Mouse (Mus musculus) kidney, adult 9 months (tissue): ENCODE results near the gene Aldh3a2.
"Not testable (repeated sequence)": the region's sequence is repeated elsewhere in the genome, so short reads cannot be mapped to it uniquely, and the experiment has no call there.

ENCODE experiments used
- DNase-seq: peaks from one replicate; pipeline ENCODE4 v3.0.0; 2022

The Aldh3a2 gene

DNA sequence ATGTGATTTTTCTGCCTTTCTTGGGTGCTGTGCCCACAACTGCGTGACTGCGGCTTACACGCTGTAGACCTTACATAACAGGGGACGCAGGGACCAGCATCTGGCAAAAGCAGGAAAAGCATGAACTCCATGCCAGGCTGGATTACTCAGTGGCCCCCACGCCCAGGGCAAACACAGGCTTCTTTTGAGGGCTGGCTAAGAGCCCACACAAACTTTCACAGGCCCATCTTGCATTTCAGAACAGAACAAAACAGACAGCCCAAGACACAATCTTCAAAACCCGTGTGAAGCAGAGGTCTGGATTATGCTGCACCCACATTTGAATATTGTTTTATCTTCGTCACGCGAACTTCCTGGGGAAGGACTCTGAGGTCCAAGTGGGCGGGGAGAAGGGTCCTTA lies 58.9 kb downstream of the Aldh3a2 start:
- no peak for DNase-seq

DNA sequence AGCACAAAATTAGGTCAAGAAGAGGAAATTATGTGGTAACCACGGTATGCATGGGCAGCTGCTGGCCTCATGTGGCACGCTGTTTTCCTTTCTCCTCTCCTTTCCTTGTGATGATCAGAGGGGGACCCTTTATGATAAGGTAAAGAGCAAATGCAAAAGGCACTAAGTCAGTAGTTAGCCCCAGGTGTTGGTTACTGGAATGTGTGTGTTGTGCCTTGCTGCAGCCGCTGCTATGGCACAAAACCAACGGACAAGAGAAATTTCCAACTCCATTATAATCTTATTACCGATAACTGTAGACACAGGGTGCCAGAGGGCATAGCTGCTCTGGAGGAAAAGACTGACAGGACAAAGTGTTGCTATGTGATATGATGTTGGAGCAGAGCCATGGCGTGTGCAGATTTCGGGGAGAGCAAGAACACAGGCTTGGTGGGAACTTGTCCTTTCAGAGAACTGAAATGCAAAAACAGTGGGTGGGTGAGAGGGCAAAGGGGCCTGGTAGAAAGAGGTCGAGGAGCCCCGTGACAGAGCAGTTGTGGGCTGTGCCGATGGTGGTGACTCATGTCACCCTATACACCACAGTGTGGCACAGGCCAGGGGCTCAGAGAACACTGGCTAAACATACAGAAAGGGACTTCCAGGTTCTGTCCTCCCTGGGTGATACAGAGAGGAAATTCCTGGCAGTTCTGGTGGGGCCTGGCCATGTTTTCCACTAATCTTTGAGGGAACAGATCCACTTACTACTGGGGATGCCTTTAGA lies 59.6 kb downstream of the Aldh3a2 start, which contains the start of gene Aldh3a1:
Gene Aldh3a1 (plus strand): TSS at position 51 of the 760 bp plus-strand sequence.
- no peak for DNase-seq

DNA sequence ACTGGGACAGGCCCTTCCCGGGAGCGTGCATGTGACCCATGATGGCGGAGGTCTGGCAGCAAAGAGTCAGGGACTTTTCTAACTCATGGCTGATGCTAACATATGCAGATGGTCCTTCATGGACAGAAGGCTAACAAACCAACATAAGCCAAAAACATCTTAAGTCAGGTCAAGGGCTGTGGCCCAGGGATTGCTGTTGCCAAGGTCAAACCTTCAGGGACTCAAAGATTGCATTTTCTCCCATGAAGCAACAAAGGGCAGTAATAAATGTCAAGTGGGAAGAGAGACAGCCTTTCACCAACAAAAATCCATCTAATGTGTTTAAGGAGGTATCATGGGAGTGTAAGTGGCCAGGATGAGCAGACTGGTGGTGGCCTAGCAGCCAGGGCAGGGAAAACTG lies 61.1 kb downstream of the Aldh3a2 start:
- DNase-seq = peak; percentile 48

DNA sequence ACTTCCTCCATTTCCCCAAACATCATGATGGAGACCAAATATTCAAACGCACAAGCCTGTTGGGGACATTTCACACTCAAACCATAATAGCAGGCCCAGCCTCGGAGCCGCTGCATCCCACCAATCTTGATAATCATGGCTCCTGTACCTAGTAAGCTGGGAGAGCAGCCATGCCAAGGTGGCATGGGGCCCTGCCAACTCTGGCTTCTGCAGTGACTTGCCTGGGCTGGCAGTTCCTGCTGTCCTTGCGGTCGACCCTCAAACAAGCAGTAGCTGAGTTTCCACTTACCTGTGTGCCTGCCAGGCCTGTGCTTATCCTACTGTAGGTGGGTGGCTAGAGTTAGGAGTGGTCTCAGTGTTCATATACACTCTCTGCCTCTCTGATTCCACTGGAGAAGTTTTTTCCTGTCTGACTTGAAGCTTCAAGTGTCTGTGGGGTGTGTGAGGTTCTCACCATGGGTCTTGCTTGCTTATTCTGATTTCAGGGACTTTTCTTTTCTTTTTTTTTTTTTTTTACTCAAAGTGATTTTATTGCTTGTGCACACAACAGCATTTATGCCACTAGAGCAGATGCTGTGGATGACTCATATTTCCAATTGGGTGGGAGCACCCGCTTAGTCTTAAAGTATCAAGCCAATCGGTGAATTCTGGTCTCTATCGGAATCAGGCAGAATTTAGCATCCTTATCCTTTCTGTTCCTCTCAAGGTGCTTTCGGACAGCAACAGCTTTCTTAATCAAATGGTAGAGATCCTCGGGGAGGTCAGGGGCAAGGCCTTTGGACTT lies 61.9 kb downstream of the Aldh3a2 start:
- no peak for DNase-seq

DNA sequence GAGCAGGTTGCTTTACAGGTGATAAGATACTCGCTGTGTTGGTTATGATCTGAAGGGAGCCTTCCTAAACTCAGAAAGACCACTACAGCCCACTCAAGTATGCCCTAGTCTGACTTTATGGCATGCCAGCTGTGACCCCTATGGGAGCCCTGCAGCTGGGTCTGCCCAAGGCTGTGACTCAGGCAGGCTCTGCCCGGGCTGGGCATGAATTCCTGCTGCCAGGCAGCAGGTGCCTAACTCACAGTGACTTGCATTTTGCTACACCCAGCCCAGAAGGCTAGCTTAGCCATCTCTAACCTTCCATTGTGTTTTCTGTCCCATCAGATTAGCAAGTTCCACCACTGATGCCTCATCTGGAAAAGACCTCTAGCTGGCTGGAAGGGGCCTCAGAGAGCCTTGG lies 64.5 kb downstream of the Aldh3a2 start:
- no peak for DNase-seq

DNA sequence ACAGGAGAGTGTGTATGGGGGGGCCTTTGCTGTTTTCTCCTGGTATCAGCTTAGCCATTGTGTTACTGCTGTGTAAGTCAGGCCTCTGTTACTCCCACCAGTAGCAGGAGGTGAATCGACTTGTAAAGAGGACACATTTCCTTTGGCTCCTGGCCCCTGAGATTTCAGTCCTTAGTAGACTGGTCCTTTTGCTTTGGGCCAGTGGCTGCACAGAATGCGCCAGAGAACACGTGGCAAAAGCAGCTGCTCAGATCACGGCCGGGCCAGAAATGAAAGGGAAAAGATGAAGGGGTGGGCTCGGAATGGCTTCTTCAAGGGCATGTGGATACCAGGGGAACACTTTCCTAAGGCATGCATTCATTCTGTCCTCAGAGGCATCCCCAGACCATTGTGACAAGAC lies 65.1 kb downstream of the Aldh3a2 start:
- DNase-seq = no peak

DNA sequence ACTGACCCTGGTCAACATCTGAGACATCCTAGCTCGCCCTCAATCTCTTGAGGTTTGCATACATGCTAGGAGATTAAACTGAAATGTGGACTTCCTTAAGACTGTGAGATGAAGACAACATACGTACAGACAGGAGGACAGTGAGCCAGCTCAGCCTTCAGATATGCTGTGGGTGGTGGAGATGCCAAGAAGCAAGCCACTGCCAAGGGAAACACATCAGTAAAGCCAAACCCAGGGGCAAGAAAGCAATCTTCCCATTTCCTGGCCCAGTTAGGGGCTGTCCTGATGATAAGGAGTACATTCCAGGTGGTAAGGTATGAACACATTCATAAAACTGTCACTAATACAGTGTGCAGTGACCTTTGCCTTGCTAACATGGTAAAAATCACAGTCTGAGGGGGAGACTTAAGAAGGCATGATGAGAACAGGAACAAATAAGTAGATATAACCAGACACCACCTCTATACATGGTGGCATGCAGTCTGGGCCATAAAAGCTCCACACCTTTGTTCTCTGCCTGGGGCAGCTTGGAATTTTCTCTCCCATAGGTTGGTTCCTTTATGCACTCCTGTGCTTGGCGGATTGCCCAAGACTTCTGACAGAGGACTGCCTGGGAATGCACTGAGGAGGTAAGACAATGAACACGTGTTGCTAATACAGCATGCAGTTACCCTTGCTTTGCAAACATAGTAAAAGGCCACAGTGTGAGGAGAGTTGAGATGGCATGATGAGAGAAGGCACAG lies 67.5 kb downstream of the Aldh3a2 start:
- no peak for DNase-seq

DNA sequence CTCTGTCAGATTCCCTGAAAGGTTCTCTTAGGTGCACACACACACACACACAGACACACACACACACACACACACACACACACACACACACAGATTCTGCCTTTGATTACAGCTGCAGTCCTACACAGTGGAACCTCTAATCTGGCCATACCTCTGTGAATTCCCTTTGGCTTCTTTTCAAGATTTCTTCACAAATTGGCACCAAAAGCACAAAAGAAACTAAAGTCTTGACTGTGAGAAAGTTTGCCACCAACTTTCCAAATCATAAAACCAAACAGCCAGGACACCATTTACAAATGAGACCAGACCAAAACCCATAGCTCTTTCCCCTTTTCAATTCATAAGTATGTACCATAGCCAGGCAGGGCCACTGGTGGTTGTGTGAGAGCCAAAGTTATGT lies 69.3 kb downstream of the Aldh3a2 start:
- no peak for DNase-seq

DNA sequence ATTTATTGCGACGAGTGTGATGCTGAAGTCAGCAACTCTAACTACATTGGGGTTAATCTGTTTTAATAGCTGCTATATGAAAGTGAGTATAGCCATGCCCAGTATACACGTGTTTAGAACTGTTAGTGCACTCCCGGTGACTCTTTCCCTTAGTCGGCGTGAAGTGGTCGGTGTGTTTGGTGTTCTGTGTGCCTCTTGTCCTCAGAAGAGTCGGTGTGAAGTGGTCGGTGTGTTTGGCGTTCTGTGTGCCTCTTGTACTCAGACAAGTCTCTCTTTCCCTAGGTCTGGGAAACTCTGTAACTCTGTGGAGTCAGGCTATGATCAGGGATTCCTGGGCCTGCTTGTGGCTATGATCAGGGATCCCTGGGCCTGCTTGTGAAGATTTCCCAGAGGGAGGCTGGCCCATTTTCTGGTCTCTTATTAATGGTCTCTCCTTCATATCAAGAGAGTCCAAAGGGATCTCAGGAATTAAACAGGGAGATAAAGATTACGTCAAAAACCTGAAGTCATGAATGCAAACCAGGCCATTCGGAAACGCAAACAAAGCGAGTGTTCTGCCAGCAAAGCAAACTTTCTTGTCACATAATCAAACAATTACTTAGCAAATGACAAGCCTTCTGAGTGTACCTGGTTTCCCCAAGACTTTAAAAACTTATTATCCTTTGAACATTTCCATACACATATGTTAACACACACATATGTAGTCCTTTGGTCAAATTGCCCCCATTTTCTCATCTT lies 70.5 kb downstream of the Aldh3a2 start:
- no peak for DNase-seq

DNA sequence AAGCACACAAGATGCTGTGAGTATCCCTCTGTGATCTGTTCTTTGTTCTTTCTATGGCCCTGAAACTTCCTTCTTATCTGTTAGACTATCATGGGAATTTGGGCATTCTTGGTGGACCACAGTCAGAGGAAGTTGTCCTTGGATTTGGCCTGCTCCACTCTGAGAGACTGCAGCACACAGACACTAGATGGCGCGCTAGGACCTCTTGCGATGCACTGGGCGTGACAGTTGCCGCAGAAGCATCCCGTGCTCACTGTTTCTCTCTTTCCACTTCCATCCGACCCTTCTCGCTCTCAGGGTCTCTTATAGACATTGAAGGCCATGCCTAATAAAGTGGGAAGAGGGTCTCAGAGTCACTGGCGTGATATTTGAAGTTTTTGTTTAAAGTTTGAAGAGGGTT lies 73.9 kb downstream of the Aldh3a2 start:
- DNase-seq = peak; percentile 78

DNA sequence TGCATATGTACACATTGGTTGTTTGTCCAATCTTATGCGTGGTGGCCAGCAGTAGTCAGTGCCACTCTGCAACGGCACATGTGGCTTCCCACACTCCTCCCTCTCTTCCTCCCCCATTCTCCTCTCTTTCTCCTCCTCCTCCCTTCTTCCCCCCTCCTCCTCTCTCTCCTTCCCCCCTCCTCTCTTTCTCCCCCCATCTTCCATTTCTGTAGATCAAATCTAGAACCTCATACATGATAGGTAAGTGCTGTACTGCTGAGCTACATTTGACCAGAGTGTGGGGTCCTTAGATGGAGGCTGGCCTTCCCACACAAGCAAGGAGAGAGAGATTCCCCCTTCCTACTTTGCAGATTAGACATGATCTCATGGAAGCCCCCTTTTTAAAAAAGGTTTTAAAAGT lies 74.5 kb downstream of the Aldh3a2 start:
- DNase-seq = no peak

DNA sequence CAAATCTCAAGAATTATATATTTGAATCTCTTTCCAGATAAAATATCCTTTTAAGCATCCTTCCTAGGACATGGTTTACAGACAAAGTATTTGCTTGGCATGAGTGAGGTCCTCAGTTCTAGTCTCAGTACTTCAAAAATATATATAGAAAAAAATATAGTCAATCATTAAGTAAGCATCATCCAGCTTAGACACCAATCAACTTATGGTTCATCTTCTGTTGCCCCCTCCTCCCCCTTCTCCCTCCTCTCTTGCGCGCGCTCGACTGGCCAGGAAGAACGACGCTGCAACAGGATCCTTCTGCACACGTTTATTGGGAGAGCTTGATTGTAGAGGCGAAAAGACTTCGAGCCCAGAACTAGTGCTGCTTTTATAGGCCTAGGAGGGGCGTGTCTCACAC lies 75.1 kb downstream of the Aldh3a2 start:
- not testable (repeated sequence) for DNase-seq

DNA sequence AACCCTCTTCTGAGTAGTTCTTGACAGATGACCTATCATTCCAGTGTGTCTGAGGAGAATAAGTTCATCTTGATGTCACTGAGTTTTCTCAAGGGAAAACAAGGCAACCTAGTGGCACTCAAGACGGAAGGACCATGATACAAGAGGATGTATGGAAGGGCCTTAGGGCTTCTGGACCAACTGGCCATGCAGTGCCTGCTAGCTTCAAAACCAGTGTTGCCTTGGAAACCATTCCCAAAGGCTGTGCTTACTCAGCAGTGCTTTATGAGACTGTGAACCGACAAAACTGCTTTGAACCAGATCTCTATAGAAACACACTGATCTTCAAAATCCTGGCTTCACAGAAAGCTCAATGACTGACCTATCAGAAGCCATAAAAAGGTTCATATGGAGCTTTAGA lies 76.5 kb downstream of the Aldh3a2 start:
- no peak for DNase-seq

DNA sequence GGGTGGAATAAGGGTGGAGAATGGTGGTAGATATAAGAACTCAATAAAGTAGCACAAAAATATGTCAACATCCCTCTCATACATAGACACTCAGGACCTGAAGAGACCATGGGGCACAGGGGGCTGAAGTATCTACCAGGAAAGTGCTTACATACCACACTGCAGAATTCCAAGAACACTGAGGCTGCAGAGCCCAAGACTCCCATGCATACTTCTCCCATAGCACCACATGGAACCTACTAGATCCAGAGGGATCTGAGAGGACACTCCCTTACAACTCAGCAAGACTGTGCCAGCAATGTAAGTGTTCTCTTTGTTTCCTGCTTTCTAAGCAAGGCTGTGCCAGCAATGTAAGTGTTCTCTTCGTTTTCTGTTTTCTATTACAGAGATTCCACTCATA lies 83.4 kb downstream of the Aldh3a2 start:
- DNase-seq = no peak

DNA sequence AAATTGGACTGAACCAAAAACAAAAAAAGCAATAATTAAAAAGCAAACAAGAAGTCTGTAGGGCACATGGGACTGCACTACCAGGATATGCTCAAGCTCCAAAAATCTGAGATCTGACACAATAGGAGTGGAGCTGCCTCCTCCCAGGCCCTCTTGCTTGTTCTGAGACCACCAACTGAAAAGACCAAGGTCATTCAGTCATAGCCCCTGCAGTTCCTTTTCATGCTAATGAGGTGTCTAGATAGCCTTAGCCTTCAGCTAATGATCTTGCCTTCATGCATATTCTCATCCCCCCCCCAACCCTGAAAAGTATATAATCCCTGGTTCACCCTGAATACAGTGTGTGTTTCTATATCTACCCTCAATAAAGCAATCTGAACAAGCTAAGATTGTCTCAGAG lies 85.6 kb downstream of the Aldh3a2 start:
- no peak for DNase-seq

DNA sequence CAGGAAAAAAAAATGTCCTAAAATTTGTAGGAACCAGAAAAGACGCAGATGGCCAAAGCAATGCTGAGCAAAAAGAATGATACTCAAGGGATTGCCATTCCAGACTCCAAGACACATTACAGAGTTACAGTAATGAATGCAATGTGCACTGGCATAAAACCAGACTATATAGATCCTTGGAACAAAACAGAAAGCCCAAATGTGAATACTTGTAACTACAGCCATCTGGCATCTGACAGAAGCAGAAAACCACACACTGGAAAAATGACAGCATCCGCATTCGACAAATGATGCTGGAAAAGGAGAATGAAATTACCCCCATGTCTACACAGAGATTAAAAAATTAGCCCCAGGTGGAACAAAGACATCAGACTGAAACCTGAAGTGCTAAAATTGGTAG lies 86.9 kb downstream of the Aldh3a2 start:
- DNase-seq = no peak

DNA sequence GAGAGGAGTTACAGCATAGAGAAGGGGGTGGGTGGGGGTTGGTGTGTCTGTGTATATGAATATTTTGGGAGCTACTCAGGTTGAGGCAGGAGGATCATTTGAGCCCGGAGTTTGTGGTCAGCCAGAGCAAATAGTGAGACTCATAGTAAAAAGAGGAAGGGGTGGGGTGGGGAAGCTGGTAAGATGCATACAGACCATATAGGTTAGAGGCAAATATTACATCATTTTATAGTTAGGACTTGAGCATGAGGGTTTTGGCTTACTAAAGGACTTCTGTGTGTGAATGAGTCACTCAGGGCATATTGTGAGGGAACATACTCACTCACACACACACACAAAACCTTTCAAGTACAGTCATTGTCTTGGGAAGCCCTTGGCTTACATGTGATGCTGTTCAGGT lies 90.9 kb downstream of the Aldh3a2 start:
- DNase-seq = no peak

DNA sequence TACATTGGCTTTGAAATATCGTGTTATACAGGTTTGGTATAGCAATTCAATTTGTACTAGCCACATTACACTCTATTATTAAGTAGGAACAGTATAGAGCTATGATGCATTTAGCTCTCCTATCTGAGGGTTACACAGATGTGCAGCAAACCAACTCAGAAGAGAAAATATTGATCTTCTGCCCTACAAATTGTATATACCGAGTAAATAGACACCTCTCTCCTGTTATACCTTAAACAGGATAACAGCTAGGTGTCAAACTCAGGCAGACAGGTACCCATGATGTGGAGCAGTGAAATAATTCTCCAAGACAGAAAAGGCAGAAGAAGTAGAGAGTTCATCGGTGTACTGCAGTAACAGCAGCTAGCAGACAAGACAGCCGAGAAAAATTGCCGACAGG lies 91.5 kb downstream of the Aldh3a2 start:
- DNase-seq = no peak

DNA sequence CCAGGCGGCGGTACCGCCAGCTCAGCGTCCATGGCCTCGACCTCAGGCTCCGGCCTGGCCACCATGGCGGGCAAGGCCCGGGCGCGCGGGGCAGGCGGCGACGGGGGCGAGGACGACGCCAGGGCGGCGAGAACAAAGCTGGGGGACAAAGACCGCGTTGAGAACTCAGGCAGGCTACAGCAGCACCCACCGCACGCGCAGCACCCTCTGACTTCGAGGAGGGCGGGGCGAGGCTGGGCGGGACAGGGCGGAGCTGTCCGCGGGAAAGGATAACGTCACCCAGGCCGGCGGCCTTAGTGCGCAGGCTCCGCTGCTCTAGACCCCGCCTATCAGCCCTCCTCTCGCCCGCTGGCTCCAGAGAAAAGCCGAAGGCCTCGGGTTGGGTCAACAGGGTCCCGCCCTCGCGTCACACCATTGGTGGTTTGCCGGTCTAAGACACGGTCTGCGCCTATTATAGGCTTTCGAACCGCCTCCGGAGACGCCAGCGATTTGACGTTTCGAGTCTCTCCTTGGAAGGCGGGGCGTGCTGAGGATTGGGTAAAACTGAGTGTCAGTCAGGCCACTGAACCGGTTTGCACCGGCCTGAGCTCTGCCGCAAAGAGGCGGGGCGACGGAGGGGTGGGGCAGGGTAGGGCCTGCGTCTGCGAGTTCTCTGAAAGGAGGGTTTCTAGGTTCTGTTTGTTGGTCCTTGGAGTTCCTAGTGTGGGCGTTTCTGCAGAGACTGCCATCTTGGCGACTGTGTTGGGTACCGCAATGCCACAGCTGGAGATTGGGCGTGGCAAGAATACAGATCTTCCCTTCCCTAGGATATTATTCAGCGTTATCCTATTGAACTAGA lies 92.2 kb downstream of the Aldh3a2 start, which contains the start of gene Usp22:
Gene Usp22 (minus strand): TSS at position 235 of the 838 bp plus-strand sequence.
- DNase-seq = peak; percentile 100

DNA sequence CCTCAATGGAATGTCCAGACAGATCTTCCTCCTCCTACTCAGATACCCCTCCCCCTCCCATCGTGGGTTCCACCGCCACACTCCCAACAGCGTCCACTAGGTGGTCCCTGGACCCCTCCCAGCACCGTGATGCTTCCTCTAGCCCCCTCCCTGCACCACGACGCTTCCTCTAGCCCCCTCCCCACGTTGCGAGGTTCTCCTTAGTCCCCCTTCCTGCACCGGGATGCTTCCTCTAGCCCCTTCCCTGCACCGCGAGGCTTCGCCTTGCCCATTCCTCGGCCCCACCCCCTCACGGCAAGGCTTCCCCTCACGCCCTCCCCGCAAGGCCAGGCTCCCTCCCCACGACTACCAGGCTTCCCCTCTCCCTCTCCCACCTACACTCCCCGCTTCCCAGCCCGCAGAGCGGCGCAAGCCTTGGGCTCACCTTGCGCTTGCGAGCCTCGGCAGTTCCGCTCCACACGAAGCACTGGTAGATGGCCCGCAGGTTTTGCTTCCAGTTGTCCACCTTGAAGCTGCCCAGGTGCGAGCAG lies 92.9 kb downstream of the Aldh3a2 start:
- DNase-seq = no peak

DNA sequence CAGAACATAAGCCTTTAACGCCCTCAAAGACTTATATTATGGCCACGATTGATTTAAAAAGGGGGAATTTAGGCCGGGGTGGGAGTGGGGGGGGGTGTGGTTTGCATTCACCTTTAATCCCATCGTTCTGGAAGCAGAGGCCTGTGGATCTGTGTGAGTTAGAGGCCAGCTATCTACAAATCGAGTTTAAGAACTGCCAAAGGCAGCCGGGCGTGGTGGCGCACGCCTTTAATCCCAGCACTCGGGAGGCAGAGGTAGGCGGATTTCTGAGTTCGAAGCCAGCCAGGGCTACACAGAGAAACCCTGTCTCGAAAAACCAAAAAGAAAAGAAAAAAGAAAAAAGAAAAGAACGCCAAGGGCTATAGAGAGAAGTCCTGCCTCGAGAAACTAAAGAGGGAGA lies 93.8 kb downstream of the Aldh3a2 start:
- peak; percentile 15 for DNase-seq
